In the genomic region with DNA sequence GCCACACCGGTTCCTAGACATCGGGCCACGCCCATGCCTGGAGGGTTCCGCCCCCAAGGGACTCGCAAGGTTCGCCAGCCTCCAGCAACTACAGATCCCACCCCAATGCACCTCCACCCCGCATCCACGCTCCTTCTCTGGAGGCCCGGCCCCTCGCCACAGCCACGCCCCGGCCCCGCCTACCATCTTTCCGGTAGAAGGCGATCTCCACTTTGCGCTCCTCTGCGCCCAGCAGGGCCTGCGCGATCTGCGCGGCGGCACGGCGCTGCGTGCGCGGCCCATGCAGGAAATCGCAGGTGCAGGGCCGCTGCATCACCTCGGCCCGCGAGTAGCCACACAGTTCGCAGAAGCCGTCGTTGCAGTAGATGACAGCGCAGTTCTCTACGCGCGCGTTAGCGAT, we compare ENCODE assay signal across 8 mouse cellular contexts. TPM values are rescaled to one million over a fixed set of nuclear protein-coding genes. Genes with fewer than 3 reads are reported as not detected.
DNase-seq lines count a peak whose midpoint lies in the region; ATAC-seq and TF ChIP-seq lines count a peak whose summit lies in the region.

No protein-coding gene starts in this region.

- peak overlapping the region; percentile 82 for H3K4me3 ChIP-seq in heart, embryonic 11.5 days (ENCODE audit: low read depth, low read length)
- H3K4me3 ChIP-seq in kidney, embryonic 14.5 days (ENCODE audit: low read length): peak overlapping the region; percentile 51
- H3K4me3 ChIP-seq in liver, embryonic 12.5 days: peak overlapping the region; percentile 48
- H3K4me3 ChIP-seq in myocyte: no peak overlapping the region

- H3K79me2 ChIP-seq in myocyte (ENCODE audit: control insufficient read depth, insufficient read depth): no peaks in the 10 kb centered on the region

- no peaks in the 10 kb centered on the region for H3K36me3 ChIP-seq in heart, embryonic 11.5 days (ENCODE audit: control insufficient read depth, insufficient read depth, low read length)
- H3K36me3 ChIP-seq in kidney, embryonic 14.5 days (ENCODE audit: control insufficient read depth, insufficient read depth, low read length): no peaks in the 10 kb centered on the region
- no peaks in the 10 kb centered on the region for H3K36me3 ChIP-seq in liver, embryonic 12.5 days
- H3K36me3 ChIP-seq in myocyte (ENCODE audit: control insufficient read depth, insufficient read depth): no peaks in the 10 kb centered on the region

- H3K9me3 ChIP-seq in heart, embryonic 11.5 days (replicated peaks; ENCODE audit: control insufficient read depth, low read length): no peaks in the 10 kb centered on the region
- no peaks in the 10 kb centered on the region for H3K9me3 ChIP-seq in kidney, embryonic 14.5 days (ENCODE audit: control insufficient read depth, low read length)
- H3K9me3 ChIP-seq in liver, embryonic 12.5 days (replicated peaks): no peaks in the 10 kb centered on the region

- no peak for ATAC-seq in heart, embryonic 11.5 days (replicated peaks; ENCODE audit: insufficient number of reproducible peaks, low FRiP score, low TSS enrichment)
- peak; percentile 29 for ATAC-seq in kidney, embryonic 14.5 days (ENCODE audit: low FRiP score, low TSS enrichment)
- ATAC-seq in liver, embryonic 12.5 days: peak; percentile 50

- H3ac ChIP-seq in myocyte (ENCODE audit: control insufficient read depth, insufficient read length): no peak overlapping the region

- TF ChIP-seq POLR2A in myocyte (IDR thresholded peaks at IDR 0.05; ENCODE audit: insufficient read length, low read depth): no peak

- peak overlapping the region; percentile 94; the same call in 1 of the 2 replicates for H3K9ac ChIP-seq in heart, embryonic 11.5 days (ENCODE audit: low read depth, low read length)
- H3K9ac ChIP-seq in kidney, embryonic 14.5 days (ENCODE audit: low read depth, low read length): peak overlapping the region; percentile 51; the same call in 1 of the 2 replicates
- 0 out of 2 replicates have a peak overlapping the region, but pooled peaks have one; percentile 36 for H3K9ac ChIP-seq in liver, embryonic 12.5 days

- peak; percentile 78 to 82 for DNase-seq in heart, adult 18-20 months
- DNase-seq in heart, adult 8-10 months (ENCODE audit: low spot score): no peak
- DNase-seq in embryo, embryonic 11 days: peak; percentile 79
- peak; percentile 64 to 81 for DNase-seq in spleen, postnatal 4 days (ENCODE audit: low spot score in 2 of 2)

- under 1% methylated on average over 38 of the region's 41 CpGs for WGBS in heart, embryonic 11.5 days (ENCODE audit: insufficient replicate concordance)
- WGBS in kidney, embryonic 14.5 days: under 1% methylated on average over 39 of the region's 41 CpGs
- WGBS in liver, embryonic 12.5 days (ENCODE audit: insufficient replicate concordance): under 1% methylated on average over 41 of the region's 41 CpGs

- peak overlapping the region; percentile 92 for H3K4me2 ChIP-seq in heart, embryonic 11.5 days
- H3K4me2 ChIP-seq in kidney, embryonic 14.5 days (replicated peaks; ENCODE audit: low read depth, low read length): peak overlapping the region; percentile 96
- peak overlapping the region; percentile 84 for H3K4me2 ChIP-seq in liver, embryonic 12.5 days
- peak overlapping the region; percentile 64 for H3K4me2 ChIP-seq in myocyte (ENCODE audit: low read depth)

- peaks cover 68% of the 10 kb centered on the region for H3K4me1 ChIP-seq in heart, embryonic 11.5 days (ENCODE audit: control insufficient read depth, insufficient read depth, low read length)
- peaks cover 65% of the 10 kb centered on the region for H3K4me1 ChIP-seq in kidney, embryonic 14.5 days (ENCODE audit: control insufficient read depth, insufficient read depth, low read length)
- H3K4me1 ChIP-seq in liver, embryonic 12.5 days: peaks cover 87% of the 10 kb centered on the region

- 0 out of 2 replicates have a peak overlapping the region, but pooled peaks have one; percentile 98 for H3K27ac ChIP-seq in heart, embryonic 11.5 days (ENCODE audit: low read depth, low read length)
- no peak overlapping the region for H3K27ac ChIP-seq in kidney, embryonic 14.5 days (ENCODE audit: low read depth, low read length)
- H3K27ac ChIP-seq in liver, embryonic 12.5 days: no peak overlapping the region

- H3K27me3 ChIP-seq in heart, embryonic 11.5 days (ENCODE audit: control insufficient read depth, insufficient read depth, low read length): peaks cover 7% of the 10 kb centered on the region
- peaks cover 8% of the 10 kb centered on the region; the same call in 1 of the 2 replicates for H3K27me3 ChIP-seq in kidney, embryonic 14.5 days (ENCODE audit: control insufficient read depth, insufficient read depth, low read length)
- H3K27me3 ChIP-seq in liver, embryonic 12.5 days (replicated peaks): peaks cover 95% of the 10 kb centered on the region
- H3K27me3 ChIP-seq in myocyte (ENCODE audit: control insufficient read depth, insufficient read depth, insufficient read length): no peaks in the 10 kb centered on the region

TF ChIP-seq in myocyte, 11 proteins besides CTCF, POLR2A, EP300 and RAD21:
- TF ChIP-seq MYOG (IDR thresholded peaks at IDR 0.05; ENCODE audit: control insufficient read depth in 1 of 3, insufficient read depth in 1 of 3, insufficient read length in 2 of 3, low read depth in 2 of 3): no peak
- TF ChIP-seq MYOD1 (IDR thresholded peaks at IDR 0.05; ENCODE audit: control insufficient read depth in 1 of 3, insufficient read length in 2 of 3, low read depth in 2 of 3): no peak
- no peak for TF ChIP-seq SRF (IDR thresholded peaks at IDR 0.05; ENCODE audit: control insufficient read depth, insufficient read length, low read depth)
- TF ChIP-seq E2F4 (IDR thresholded peaks at IDR 0.05; ENCODE audit: insufficient read depth): no peak
- no peak for TF ChIP-seq TCF3 (IDR thresholded peaks at IDR 0.05; ENCODE audit: insufficient read length, low read depth)
- no peak for TF ChIP-seq MAX (IDR thresholded peaks at IDR 0.05; ENCODE audit: low read depth)
- no peak for TF ChIP-seq TCF12 (IDR thresholded peaks at IDR 0.05; ENCODE audit: insufficient read depth, poor library complexity, severe bottlenecking)
- TF ChIP-seq USF1 (IDR thresholded peaks at IDR 0.05; ENCODE audit: low read depth): no peak
- no peak for TF ChIP-seq REST (IDR thresholded peaks at IDR 0.05; ENCODE audit: insufficient read depth, insufficient read length)
- TF ChIP-seq POLR2AphosphoS2 (IDR thresholded peaks at IDR 0.05; ENCODE audit: insufficient read length, low read depth): no peak
- TF ChIP-seq CEBPB (IDR thresholded peaks at IDR 0.05; ENCODE audit: insufficient read depth, poor library complexity, severe bottlenecking): no peak

RNA-seq across cellular contexts. Expression of gene Kcnh2, which starts 3.3 kb away (rescaled TPM):
- total RNA-seq in heart, adult 18-20 months (2021): 10 to 100 TPM; 52.6 to 61.1 TPM
- 10 to 100 TPM; 48.8 to 95.2 (median 71.0) TPM for total RNA-seq in heart, adult 8-10 months (2022)
- polyA plus RNA-seq in heart, embryonic 11.5 days (2014; fragmentation: Nextera tagmentation; extraction: Ambion mirVana): 19.4 and 20.8 TPM in 2 replicates
- polyA plus RNA-seq in kidney, embryonic 14.5 days (2014; fragmentation: Nextera tagmentation; extraction: Ambion mirVana): 4.6 and 5.7 TPM in 2 replicates
- polyA plus RNA-seq in liver, embryonic 12.5 days (2016; fragmentation: Nextera tagmentation; extraction: Ambion mirVana): 0.89 and 1.6 TPM in 2 replicates
- 10.3 TPM for polyA plus RNA-seq in myocyte (2012; fragmentation: generic; extraction: Trizol)

RNA-seq across cellular contexts. Expression of gene Nos3, which starts 16.5 kb away (rescaled TPM):
- total RNA-seq in heart, adult 18-20 months (2021): 10 to 100 TPM; 21.8 to 22.6 TPM
- total RNA-seq in heart, adult 8-10 months (2022): 10 to 100 TPM; 21.4 to 26.9 (median 23.8) TPM
- polyA plus RNA-seq in heart, embryonic 11.5 days (2014; fragmentation: Nextera tagmentation; extraction: Ambion mirVana): 21.5 and 30.4 TPM in 2 replicates
- 6.3 and 12.0 TPM in 2 replicates for polyA plus RNA-seq in kidney, embryonic 14.5 days (2014; fragmentation: Nextera tagmentation; extraction: Ambion mirVana)
- polyA plus RNA-seq in liver, embryonic 12.5 days (2016; fragmentation: Nextera tagmentation; extraction: Ambion mirVana): 4.4 and 4.9 TPM in 2 replicates
- 0.92 TPM for polyA plus RNA-seq in myocyte (2012; fragmentation: generic; extraction: Trizol)

RNA-seq across cellular contexts. Expression of gene Atg9b, which starts 43.8 kb away (rescaled TPM):
- total RNA-seq in heart, adult 18-20 months (2021): 1 to 10 TPM in 1 of 2 experiments, under 1 TPM in 1; 0.75 to 1.4 TPM
- 1 to 10 TPM in 2 of 4 experiments, under 1 TPM in 2; 0.73 to 1.7 (median 1.1) TPM for total RNA-seq in heart, adult 8-10 months (2022)
- polyA plus RNA-seq in heart, embryonic 11.5 days (2014; fragmentation: Nextera tagmentation; extraction: Ambion mirVana): 0.49 and 1.5 TPM in 2 replicates
- 1.1 and 1.3 TPM in 2 replicates for polyA plus RNA-seq in kidney, embryonic 14.5 days (2014; fragmentation: Nextera tagmentation; extraction: Ambion mirVana)
- polyA plus RNA-seq in liver, embryonic 12.5 days (2016; fragmentation: Nextera tagmentation; extraction: Ambion mirVana): 0.47 and 0.93 TPM in 2 replicates
- 4.0 TPM for polyA plus RNA-seq in myocyte (2012; fragmentation: generic; extraction: Trizol)

RNA-seq across cellular contexts. Expression of gene Abcb8, which starts 45.3 kb away (rescaled TPM):
- total RNA-seq in heart, adult 18-20 months (2021): 10 to 100 TPM; 87.2 to 90.7 TPM
- total RNA-seq in heart, adult 8-10 months (2022): 100 to 1,000 TPM in 2 of 4 experiments, 10 to 100 TPM in 2; 96.5 to 106 (median 101) TPM
- 44.6 and 53.1 TPM in 2 replicates for polyA plus RNA-seq in heart, embryonic 11.5 days (2014; fragmentation: Nextera tagmentation; extraction: Ambion mirVana)
- polyA plus RNA-seq in kidney, embryonic 14.5 days (2014; fragmentation: Nextera tagmentation; extraction: Ambion mirVana): 44.9 and 55.0 TPM in 2 replicates
- 32.6 and 34.1 TPM in 2 replicates for polyA plus RNA-seq in liver, embryonic 12.5 days (2016; fragmentation: Nextera tagmentation; extraction: Ambion mirVana)
- 37.7 TPM for polyA plus RNA-seq in myocyte (2012; fragmentation: generic; extraction: Trizol)

Comparison
In these comparisons a context has a peak if more than half of its experiments do, and no peak if none do; other contexts are left out.
1. H3K9ac ChIP-seq: peak in every context shown above with its lines; median percentile 94 in heart, embryonic 11.5 days; 51 in kidney, embryonic 14.5 days; 36 in liver, embryonic 12.5 days.